Mouse (Mus musculus) B cell, adult 2 months (primary cell): Measurements from ENCODE around the gene Mfsd5.

Source experiments
- DNase-seq, 2 experiments: peaks; one replicate each; pipeline ENCODE4 v3.0.0; 2022

Gene Mfsd5

DNA sequence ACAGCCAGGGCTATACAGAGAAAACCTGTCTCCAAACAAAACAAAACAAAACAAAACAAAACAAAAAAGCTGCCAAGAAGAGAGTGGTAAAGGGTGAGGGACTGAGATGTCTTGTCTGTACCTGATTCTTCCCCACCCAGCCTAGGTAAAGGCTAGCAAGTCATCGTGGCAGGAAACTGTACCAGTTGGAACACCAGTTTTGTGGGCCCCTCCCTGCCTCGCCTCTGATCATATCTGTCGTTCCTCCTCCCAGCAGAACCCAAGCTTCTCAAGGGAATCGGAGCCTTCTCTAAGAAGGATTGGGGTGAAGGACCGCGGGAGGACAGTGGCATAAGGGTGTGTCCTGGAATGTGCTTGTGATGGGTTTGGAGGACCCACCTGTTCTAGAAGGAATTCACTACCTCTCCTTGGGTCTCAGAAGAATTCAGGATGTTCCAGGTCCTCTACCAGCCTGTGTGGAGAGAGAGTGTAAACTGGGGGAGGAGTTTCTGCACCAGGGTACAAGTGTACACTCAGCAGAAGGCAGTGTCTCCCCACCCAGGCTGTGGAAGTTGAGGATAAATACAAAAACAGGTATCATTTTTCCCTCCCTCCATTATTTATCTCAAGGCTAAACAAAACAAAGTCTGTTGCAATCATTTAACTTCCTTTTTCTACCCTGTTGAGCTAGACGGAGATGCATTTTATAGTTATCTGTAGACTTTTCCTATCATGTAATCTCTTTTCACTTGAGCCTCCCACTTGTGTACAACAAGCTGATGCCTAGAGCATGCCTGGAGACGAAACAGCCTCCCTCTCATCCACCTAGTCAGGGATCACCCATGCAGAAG lies 3.4 kb downstream of the Mfsd5 start:
- DNase-seq, result no peak

DNA sequence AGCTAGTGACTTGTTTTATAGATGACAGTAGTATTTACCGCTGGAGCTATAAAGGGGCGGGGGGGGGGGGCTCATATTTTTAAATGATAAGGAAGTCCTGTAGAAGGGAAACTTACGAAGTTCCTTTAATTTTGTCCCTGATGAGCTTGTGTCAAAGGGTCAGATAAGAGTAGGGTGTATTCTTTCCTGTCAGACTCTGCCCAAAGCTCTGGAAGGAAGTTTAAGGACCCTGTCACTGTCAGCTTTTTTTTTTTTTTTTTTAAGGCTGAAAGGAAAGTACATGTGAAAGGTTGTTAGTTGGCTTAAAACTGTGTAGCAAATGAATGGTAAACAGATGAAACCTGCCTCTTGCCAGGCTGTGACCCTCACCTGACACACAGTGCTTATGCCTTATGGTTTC lies 4.4 kb downstream of the Mfsd5 start:
- DNase-seq, result no peak

DNA sequence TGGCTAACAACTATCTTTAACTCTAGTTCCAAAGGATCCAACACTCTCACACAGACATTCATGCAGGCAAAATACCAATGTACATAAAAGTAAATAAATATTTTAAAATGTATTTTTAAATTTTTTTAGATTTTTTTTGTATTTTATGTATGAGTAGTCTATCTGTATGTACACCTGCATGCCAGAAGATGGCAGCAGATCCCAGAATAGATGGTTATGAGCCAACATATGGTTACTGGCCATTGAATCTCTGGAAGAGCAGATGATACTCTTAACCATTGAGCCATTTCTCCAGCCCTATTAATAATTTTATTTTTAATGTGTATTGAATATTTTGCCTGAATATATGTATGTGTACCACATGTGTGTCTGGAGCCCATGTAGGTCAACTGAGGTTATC lies 8.1 kb downstream of the Mfsd5 start:
- peak; percentile 59 to 61 for DNase-seq

GRCm38 (mm10) chr15:102295633-102296367 lies 16.5 kb downstream of the Mfsd5 start, which contains the start of gene Espl1:
Gene Espl1 (plus strand): TSS chr15:102296266.
- DNase-seq, result peak; percentile 96 to 97

DNA sequence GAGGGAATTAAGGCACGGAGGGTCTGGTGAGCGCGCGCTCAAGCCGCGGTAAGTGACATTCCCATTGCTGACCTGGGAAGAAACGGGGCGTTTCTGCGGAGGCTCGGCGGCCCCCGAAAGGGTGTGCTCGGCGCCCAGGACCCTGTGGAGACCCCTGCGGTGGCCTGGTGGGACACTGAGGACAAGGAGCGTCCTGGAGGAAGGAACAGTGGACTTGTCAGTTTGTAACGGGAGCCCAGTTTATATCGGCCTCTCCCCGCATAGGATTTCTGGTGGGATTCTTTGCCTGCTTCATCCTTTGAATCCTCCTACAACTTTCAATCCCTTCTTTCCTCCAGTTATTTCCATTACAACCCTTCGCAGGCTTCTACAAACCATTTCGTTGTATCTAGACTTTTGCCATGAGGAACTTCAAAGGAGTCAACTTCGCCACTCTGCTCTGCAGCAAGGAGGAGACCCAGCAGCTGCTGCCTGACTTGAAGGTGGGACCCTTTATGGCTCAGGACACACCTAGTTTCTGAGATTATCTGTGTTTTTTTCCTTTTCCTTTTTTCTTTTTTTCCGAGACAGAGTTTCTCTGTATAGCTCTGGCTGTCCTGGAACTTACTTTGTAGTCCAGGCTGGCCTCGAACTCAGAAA lies 17.2 kb downstream of the Mfsd5 start:
- no peak for DNase-seq

DNA sequence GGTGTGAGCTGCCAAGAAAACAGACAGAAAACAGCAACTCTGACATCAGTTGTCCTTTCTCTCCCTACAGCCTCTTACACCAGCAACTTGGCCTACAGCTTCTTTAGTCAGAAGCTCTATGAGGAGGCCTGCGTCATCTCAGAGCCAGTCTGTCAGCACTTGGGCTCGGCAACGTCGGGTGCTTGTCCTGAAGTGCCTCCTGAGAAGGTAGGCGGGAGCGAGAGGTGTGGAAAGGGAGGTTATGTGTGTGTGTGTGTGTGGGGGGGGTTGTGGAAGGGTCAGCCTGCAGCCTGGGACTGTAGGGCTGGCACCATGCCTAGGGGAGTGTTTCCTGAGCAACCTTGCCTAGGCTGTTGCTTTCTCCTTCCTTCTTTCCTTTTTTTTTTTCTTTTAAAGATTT lies 23.3 kb downstream of the Mfsd5 start:
- no peak for DNase-seq

- DNase-seq, result no peak
Measured at GRCm38 (mm10) chr15:102308717-102309116, 29.5 kb downstream of the Mfsd5 start.

DNA sequence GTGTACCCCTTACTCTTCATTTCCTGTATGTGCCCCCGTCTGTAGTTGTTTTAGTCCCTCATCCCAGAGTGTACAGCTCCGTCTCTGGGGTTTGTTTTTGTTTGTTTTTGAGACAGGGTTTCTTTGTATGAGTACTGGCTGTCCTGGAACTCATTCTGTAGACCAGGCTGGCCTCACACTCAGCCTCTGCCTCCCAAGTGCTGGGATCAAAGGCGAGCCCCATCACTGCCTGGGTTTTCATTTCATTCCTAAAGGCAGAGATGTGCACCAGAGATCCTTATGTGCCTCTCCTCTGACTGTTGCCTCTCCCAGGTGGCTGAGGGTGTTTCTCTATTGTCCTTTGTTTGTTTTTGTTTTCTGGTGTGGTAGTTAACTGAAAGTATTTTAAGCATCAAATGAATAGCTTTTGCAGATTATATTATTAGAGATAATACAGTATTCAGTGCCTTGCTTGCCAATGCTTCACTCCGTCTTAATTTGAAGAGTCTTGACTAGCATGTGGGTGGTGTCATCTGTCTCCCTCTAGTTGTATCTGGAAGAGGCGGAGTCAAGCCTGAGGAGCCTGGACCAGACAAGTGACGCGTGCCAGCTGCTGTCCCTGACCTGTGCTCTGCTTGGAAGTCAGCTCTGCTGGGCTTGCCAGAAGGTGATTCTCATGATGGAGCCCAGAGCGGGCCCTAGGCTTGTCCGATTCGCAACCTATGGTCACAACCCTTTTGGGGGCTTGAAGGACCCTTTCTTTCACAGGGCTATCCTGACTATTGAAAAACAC lies 31.0 kb downstream of the Mfsd5 start:
- no peak for DNase-seq

DNA sequence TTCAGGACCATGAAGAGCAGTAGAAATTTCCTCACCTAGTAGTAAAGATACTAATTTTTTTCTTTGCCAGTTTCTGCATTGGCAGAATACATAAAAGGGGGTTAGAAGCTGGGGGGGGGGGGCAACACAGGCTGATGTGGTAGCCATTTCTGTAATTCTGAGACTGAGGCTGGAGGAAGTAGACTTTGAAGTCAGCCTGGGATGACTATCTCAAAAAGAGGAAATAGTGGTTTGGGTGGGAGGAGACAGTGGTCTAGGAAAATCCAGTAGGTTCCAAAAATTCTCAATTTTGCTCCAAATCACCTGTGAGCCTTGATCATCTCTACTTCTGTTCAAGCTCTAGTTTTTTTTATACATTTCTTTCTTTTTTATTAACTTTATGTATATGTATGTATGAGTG lies 32.2 kb downstream of the Mfsd5 start:
- DNase-seq, result no peak

GRCm38 (mm10) chr15:102315292-102315691 lies 36.0 kb downstream of the Mfsd5 start:
- no peak for DNase-seq

GRCm38 (mm10) chr15:102316263-102316662 lies 37.0 kb downstream of the Mfsd5 start:
- DNase-seq, result peak; percentile 75 to 76

- peak; percentile 26 to 28 for DNase-seq
Measured at GRCm38 (mm10) chr15:102324654-102325473, 45.6 kb downstream of the Mfsd5 start.

DNA sequence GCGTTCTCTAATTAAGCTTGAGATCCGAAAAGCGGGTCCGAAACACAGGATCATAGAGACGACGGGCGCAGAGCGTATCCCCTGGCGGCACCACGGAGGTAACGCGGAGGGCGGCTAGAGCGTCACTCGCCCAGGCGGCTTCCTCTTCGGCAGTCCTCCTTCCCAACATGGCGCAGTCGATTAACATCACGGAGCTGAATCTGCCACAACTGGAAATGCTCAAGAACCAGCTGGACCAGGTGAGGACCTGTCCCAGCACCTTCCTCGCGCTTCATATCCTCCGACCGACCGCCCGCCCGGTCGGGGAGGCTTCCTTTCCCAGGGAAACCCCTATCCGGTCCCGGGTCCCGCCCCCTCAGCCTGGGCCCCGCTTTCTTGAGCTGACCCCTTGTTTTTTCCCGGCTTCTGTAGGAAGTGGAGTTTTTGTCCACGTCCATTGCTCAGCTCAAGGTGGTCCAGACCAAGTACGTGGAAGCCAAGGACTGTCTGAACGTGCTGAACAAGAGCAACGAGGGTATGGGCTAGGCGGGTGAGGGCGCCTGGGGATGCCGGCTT lies 46.8 kb downstream of the Mfsd5 start, which contains the start of gene Pfdn5:
Gene Pfdn5, plus strand, starts transcription at position 95 of the 555 bp plus-strand sequence.
- DNase-seq, result peak; percentile 87

DNA sequence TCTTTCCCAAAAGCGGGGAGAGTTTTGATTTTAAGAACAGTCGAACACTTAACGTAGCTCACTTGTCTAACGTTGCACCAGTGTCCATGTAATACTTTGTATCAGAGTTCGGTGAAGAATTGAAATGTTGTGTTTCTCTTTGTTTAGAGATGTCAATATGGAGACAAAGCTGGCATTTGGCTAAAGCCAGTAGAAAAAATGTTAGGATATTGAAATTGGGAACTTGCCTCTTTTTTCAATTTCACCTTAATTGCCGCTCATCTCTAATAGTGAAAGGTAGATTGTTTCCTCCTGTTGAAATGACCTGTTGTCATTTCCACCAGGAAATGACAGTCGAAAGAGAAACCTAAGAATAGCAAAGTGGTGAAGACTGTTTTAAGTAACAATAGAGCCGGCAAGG lies 47.6 kb downstream of the Mfsd5 start:
- no peak for DNase-seq
